Comparison of ENCODE assay signal across 15 mouse cellular contexts in the genomic region with DNA sequence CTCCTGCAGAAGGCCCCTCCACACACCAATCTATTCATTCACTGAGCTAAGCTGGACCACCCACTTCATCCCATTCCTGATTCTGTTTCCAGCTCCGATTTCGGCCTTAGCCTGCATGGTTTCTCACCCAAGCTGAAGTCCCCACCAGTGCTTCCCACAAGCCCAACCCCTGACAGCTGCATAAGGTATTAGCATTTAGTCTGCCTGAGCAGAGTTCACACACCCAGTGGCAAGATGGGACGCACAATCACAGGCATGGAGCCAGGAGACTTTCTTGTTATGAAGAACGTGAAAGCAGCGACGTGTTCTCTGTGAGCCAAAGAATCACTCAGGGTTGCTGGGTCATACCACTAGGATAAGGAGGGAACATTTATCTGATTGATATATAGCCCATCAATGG. TPM values are rescaled to one million over a fixed set of nuclear protein-coding genes. Genes with fewer than 3 reads are reported as not detected.
DNase-seq lines count a peak whose midpoint lies in the region; ATAC-seq lines count a peak whose summit lies in the region.
"Had no signal": no experiment of that assay in that cellular context is flagged by ENCODE, and none has a peak within 500 bp of the region (broad histone marks: within the 10 kb centered on the region; RNA-seq: fewer than 3 reads in every experiment).

No protein-coding gene starts in this region.

- no peaks in the 10 kb centered on the region for H3K27me3 ChIP-seq in kidney, embryonic 16.5 days (ENCODE audit: insufficient read depth, low read length)
- H3K27me3 ChIP-seq in intestine, embryonic 16.5 days (replicated peaks; ENCODE audit: control insufficient read depth, insufficient read depth, low read length) = no peaks in the 10 kb centered on the region
- H3K27me3 ChIP-seq: embryonic facial prominence, embryonic 12.5 days; forebrain, embryonic 12.5 days; intestine, embryonic 15.5 days; neural tube, embryonic 15.5 days had no signal

- H3K9ac ChIP-seq in kidney, embryonic 16.5 days (replicated peaks; ENCODE audit: low read length) = no peak overlapping the region
- no peak overlapping the region for H3K9ac ChIP-seq in intestine, embryonic 16.5 days (ENCODE audit: low read depth, low read length)
- H3K9ac ChIP-seq: embryonic facial prominence, embryonic 12.5 days; forebrain, embryonic 12.5 days; intestine, embryonic 15.5 days; neural tube, embryonic 15.5 days had no signal

- no peaks in the 10 kb centered on the region for H3K9me3 ChIP-seq in kidney, embryonic 16.5 days (ENCODE audit: low read length)
- H3K9me3 ChIP-seq in intestine, embryonic 16.5 days (ENCODE audit: control insufficient read depth, low read length) = no peaks in the 10 kb centered on the region
- H3K9me3 ChIP-seq: embryonic facial prominence, embryonic 12.5 days; forebrain, embryonic 12.5 days; hindbrain, embryonic 10.5 days; intestine, embryonic 15.5 days; neural tube, embryonic 15.5 days had no signal

- no peaks in the 10 kb centered on the region for H3K4me1 ChIP-seq in kidney, embryonic 16.5 days (ENCODE audit: insufficient read depth, low read length)
- H3K4me1 ChIP-seq in intestine, embryonic 16.5 days (ENCODE audit: control insufficient read depth, insufficient read depth, low read length) = no peaks in the 10 kb centered on the region
- H3K4me1 ChIP-seq: embryonic facial prominence, embryonic 12.5 days; forebrain, embryonic 12.5 days; intestine, embryonic 15.5 days; neural tube, embryonic 15.5 days had no signal

- 65% methylated on average over 6 of the region's 6 CpGs for WGBS in kidney, embryonic 16.5 days
- WGBS in intestine, embryonic 16.5 days = 76% methylated on average over 6 of the region's 6 CpGs

- intact Hi-C loops in gastrocnemius, postnatal 14 days (cut with DNase I; ENCODE audit: low total_unique reads) = no loop called here

- no peaks in the 10 kb centered on the region for H3K36me3 ChIP-seq in kidney, embryonic 16.5 days (ENCODE audit: insufficient read depth, low read length)
- H3K36me3 ChIP-seq in intestine, embryonic 16.5 days (ENCODE audit: control insufficient read depth, insufficient read depth, low read length) = no peaks in the 10 kb centered on the region
- H3K36me3 ChIP-seq: embryonic facial prominence, embryonic 12.5 days; forebrain, embryonic 12.5 days; hindbrain, embryonic 10.5 days; intestine, embryonic 15.5 days; neural tube, embryonic 15.5 days had no signal

- peak; percentile 5 to 14 for DNase-seq in cerebellum, postnatal 10 days
- no peak for DNase-seq in cerebellum, adult 8-10 months
- peak; percentile 22 for DNase-seq in kidney, postnatal 10 days
- DNase-seq in gastrocnemius, postnatal 14 days = peak; percentile 41
- peak; percentile 45 to 60 for DNase-seq in kidney, postnatal 25 days
- DNase-seq in spleen, adult 18-20 months = no peak
- DNase-seq: cerebellum, postnatal 25 days; retina, postnatal 1 day had no signal

- no peak overlapping the region for H3K4me2 ChIP-seq in kidney, embryonic 16.5 days (replicated peaks; ENCODE audit: low read depth, low read length)
- no peak overlapping the region for H3K4me2 ChIP-seq in intestine, embryonic 16.5 days (ENCODE audit: low read depth, low read length)
- H3K4me2 ChIP-seq: embryonic facial prominence, embryonic 12.5 days; forebrain, embryonic 12.5 days; intestine, embryonic 15.5 days; neural tube, embryonic 15.5 days had no signal

- H3K27ac ChIP-seq in kidney, embryonic 16.5 days (ENCODE audit: low read length) = no peak overlapping the region
- no peak overlapping the region for H3K27ac ChIP-seq in intestine, embryonic 16.5 days (ENCODE audit: low read length)
- H3K27ac ChIP-seq: embryonic facial prominence, embryonic 12.5 days; forebrain, embryonic 12.5 days; hindbrain, embryonic 10.5 days; intestine, embryonic 15.5 days; neural tube, embryonic 15.5 days had no signal

- no peak for ATAC-seq in kidney, embryonic 16.5 days (ENCODE audit: low FRiP score, low TSS enrichment)
- no peak for ATAC-seq in intestine, embryonic 16.5 days
- ATAC-seq: intestine, embryonic 15.5 days had no signal

- no peak overlapping the region for H3K4me3 ChIP-seq in kidney, embryonic 16.5 days (ENCODE audit: low read length)
- no peak overlapping the region for H3K4me3 ChIP-seq in intestine, embryonic 16.5 days (ENCODE audit: low read length)
- H3K4me3 ChIP-seq: embryonic facial prominence, embryonic 12.5 days; forebrain, embryonic 12.5 days; hindbrain, embryonic 10.5 days; intestine, embryonic 15.5 days; neural tube, embryonic 15.5 days had no signal

RNA-seq across cellular contexts. Expression of a gene that starts 22.1 kb away (rescaled TPM):
- polyA plus RNA-seq in kidney, embryonic 16.5 days (2015; fragmentation: Nextera tagmentation; extraction: Ambion mirVana) = 309 and 336 TPM in 2 replicates
- 100 to 1,000 TPM; 149 to 161 TPM for total RNA-seq in gastrocnemius, postnatal 14 days (2021)
- polyA plus RNA-seq in intestine, embryonic 16.5 days (2015; fragmentation: Nextera tagmentation; extraction: Ambion mirVana) = 121 and 125 TPM in 2 replicates

Comparison
In these comparisons a context has a peak if more than half of its experiments do, and no peak if none do; other contexts are left out.
1. DNase-seq: peak in cerebellum, postnatal 10 days (2 of 2), kidney, postnatal 10 days (single experiment), gastrocnemius, postnatal 14 days (single experiment) and kidney, postnatal 25 days (2 of 2); none in cerebellum, adult 8-10 months (single experiment) and spleen, adult 18-20 months (0 of 2).